Mouse (Mus musculus): Measurements from ENCODE around the gene Mier2.

DNA sequence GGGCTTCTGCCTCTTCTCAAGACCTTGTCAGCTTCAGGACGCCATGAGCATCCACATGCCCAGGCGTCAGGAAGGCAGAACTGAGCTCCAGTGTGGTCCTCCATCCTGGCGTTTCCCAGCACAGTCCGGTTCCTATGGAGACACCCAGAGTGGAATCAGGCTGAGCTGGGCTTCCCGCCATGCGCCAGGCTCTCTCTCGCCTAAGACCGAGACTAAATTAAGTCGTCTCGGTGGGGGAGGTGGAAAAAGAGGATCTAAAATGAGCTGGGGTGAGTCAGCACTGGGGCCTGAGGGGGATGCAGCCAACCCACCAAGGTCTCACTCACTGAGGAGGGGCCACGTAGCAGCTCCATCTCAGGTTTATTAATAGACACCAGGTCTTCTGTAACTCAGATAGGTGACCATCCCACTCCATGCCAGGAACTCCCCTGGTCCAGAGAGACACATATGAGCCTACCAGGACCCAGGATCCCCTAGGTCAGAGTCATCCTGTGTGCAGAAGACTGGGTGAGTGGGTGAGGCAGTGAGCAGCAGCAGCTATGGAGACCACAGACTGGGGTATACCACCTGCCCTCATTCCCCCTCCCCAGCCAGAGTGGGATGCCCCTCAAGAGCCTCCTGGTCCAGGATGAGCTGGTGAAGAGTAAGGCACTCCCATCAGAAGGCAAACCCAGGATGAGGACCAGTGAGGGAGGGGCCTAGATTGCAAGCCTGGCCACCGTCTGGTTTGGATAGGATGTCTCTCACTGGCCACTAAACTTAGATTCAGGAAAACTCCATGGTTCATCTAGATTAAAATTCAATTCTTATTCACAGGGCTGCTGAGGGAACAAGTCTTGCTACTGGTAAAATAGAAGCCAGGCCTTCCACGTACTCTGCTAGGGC lies 42.3 kb upstream of the Mier2 start:
- TF ChIP-seq MAFK (IDR thresholded peaks at IDR 0.05; ENCODE audit: insufficient read depth, low read depth, low read length) (no peak), ZNF384 (IDR thresholded peaks at IDR 0.05; ENCODE audit: low read depth, low read length) (no peak), HCFC1 (IDR thresholded peaks at IDR 0.05; ENCODE audit: borderline replicate concordance, insufficient read depth, low read length) (no peak)

Measured in ES-E14 (cell line).